Mouse (Mus musculus) CD4-positive, CD25-positive, alpha-beta regulatory T cell (primary cell): ENCODE data around the gene Hltf. TPM values are rescaled to one million over a fixed set of nuclear protein-coding genes. Genes with fewer than 3 reads are reported as not detected.

Experiments
- polyA plus RNA-seq: library from polyadenylated mRNA; unstranded; fragments of 100-300 nt; shearing (Covaris generic); gene quantifications from one replicate; pipeline ENCODE4 v1.2.1, GENCODE M21; 2017

Gene Hltf
- polyA plus RNA-seq: 59.1 TPM

GRCm38 (mm10) chr3:20057306-20058196 is at the start of gene Hltf:
Gene Hltf, plus strand, starts transcription at chr3:20057811.

GRCm38 (mm10) chr3:20034719-20035404 is 22.7 kb upstream of the Hltf start, which contains the start of gene Hps3:
Gene Hps3, minus strand, starts transcription at chr3:20035315.

GRCm38 (mm10) chr3:20154531-20155367 is 97.1 kb downstream of the Hltf start, which contains the start of gene Gyg:
Gene Gyg, minus strand, starts transcription at chr3:20155317.

Other genes with a start within 250 kb of the Hltf start
- gene Cp, start 100.8 kb upstream of the Hltf start, polyA plus RNA-seq: 0.77 TPM
- 47.3 TPM for gene Hps3, start 22.5 kb upstream of the Hltf start, polyA plus RNA-seq
- gene Gyg, start 97.5 kb downstream of the Hltf start, polyA plus RNA-seq: 54.3 TPM
- gene Cpa3, start 184.4 kb downstream of the Hltf start, polyA plus RNA-seq: 0.68 TPM
- gene Cpb1, start 217.9 kb downstream of the Hltf start, polyA plus RNA-seq: not detected